Mouse (Mus musculus) ovary, adult 18-20 months (tissue): Measurements from ENCODE around the gene Aldh5a1.
A peak's percentile ranks its signal among the peaks of the same experiment; 100 is the strongest.
"Not testable (repeated sequence)": the region's sequence is repeated elsewhere in the genome, so short reads cannot be mapped to it uniquely, and the experiment has no call there.

Experiments
- DNase-seq: peaks from one replicate; pipeline ENCODE4 v3.0.0; 2022; ENCODE audit warnings: low spot score, mixed read lengths

The Aldh5a1 gene

GRCm38 (mm10) chr13:24937108-24937838 lies at the start of gene Aldh5a1:
Gene Aldh5a1, minus strand, starts transcription at chr13:24937661.
- peak; percentile 63 for DNase-seq

DNA sequence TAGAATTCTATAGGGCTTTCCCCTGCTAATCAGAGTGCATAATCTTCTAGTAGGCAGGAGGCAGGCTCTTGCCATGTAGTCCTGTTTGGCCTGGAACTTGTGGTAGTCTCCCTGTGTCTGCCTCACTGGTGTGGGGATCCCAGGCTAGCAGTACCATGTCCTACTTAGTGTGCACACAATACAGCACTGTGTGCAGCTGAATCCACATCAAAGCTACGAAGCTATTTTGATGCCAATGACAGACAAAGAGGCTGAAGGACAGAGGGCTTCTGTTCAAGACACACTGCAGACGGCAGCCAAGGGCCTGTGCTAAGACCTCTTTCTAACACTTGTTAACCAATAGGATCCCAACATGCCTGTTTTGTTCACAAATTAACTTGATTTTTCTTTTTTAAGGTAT lies 48.0 kb upstream of the Aldh5a1 start:
- DNase-seq = no peak

DNA sequence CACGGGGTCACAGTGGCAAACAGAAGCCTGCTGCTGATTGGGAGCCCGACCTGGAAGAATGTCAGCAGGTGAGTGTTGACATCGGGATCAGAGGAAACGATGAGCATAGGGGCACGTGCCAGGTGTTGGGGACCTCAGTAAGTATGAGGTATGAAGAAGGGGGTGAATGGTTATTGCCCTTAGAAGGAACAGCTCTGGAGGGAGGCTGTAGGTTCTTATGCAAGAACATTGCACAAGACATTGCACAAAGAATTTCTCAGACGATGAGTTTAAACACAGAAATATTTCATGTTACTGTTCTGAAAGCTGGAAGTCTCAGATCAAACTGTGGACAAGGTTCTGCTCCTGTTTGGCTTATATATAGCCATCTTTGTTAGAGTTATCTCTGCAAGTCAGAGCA lies 43.6 kb upstream of the Aldh5a1 start:
- no peak for DNase-seq

DNA sequence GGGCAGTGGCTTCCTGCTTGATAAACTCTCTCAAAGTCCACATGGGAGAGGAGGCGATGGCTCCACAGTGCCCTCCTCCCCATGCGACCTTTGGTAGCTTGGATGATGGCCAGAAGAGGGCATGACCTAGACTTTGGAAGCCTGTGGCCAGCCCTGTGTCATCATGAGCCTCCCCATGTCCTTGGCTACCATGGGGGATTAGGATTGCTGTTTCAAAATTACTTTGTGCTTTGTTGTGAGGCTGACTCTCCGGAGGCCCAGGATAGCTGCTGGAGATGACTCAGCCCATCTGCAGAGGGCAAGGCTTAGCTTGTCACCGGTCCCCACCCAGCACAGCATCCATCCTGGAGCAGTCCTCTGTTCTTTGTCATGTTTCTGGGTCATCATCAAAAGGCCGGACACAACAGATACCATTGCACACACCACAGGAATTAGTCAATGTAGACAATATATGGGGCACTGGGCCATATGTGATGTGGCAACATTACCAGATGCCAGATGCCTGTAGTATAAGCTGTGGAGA lies 40.4 kb upstream of the Aldh5a1 start:
- DNase-seq = peak; percentile 6

- no peak for DNase-seq
Observed at GRCm38 (mm10) chr13:24976384-24976783, 38.9 kb upstream of the Aldh5a1 start.

DNA sequence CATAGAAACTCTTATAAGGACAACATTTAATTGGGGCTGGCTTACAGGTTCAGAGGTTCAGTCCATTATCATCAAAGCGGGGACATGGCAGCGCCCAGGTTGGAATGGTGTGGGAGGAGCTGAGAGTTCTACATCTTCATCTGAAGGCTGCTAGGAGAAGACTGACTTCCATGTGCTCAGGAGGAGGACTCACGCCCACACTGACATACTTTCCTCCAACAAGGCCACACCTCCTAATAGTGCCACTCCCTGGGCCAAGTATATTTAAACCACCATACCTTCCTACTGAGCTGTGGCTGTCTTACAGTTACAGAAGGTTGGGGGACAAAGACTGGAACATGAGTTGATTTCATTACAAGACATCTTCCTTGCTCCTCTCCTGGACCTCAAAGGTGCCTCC lies 34.3 kb upstream of the Aldh5a1 start:
- not testable (repeated sequence) for DNase-seq

GRCm38 (mm10) chr13:24965846-24966201 lies 28.4 kb upstream of the Aldh5a1 start:
- DNase-seq = no peak

GRCm38 (mm10) chr13:24965130-24965845 lies 27.8 kb upstream of the Aldh5a1 start:
- no peak for DNase-seq

GRCm38 (mm10) chr13:24962119-24962518 lies 24.7 kb upstream of the Aldh5a1 start:
- DNase-seq = no peak

DNA sequence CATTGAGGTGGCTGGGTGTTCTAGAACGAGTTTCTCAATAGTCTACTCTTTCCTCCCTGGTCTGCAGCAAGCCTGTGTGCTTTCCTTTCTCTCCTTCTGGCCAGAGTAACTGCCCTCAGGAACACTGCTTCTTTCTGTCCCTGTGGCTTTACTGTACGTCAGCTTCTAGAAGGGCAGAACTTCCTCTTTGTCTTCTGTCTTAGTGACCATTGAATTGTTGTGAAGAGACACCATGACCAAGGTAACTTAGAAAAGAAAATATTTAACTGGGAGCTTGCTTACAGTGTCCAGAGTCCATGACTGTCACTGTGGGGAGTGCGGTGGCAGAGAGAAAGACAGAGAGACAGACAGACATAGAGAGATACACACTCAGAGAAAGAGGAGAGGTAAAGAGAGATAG lies 22.6 kb upstream of the Aldh5a1 start:
- DNase-seq = no peak

DNA sequence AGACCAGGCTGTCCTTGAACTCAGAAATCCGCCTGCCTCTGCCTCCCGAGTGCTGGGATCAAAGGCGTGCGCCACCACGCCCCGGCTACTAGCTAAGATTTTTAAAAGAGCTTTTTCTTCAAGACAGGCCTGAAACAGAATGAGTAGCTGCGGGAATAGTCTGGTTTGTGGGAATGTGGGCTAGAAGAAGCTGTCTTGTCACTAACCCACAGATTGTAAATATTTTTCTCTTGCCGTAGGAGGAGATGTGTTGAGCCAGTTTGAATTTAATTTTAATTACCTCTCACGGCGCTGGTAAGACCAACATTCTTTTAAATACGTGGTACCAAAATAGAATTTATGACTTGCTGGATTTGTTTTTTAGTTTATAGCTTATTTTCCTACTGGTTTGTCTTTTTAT lies 21.2 kb upstream of the Aldh5a1 start:
- DNase-seq = no peak

DNA sequence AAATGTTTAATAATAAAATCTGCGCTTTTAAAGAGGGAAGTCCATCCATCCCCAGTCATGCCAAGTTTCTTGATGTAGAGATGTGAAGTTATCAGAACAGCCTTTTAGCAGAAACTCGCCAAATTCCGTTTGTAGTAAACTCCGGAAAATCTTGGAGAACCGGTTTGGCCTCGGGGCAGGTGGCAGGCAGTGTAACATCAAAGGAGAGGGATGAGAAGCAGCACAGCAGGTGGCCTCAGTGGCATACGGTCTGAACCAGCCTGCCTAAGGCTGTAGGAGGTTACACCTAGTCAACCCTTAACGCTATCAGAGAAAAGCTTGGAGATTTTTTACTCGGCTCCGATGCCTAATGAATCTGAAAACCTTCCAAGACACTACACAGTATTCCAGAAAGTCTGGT lies 18.0 kb upstream of the Aldh5a1 start:
- no peak for DNase-seq

- no peak for DNase-seq
Observed at GRCm38 (mm10) chr13:24955091-24955490, 17.6 kb upstream of the Aldh5a1 start.

GRCm38 (mm10) chr13:24952659-24953058 lies 15.2 kb upstream of the Aldh5a1 start:
- DNase-seq = no peak

- DNase-seq = no peak
Observed at GRCm38 (mm10) chr13:24948870-24949269, 11.4 kb upstream of the Aldh5a1 start.

DNA sequence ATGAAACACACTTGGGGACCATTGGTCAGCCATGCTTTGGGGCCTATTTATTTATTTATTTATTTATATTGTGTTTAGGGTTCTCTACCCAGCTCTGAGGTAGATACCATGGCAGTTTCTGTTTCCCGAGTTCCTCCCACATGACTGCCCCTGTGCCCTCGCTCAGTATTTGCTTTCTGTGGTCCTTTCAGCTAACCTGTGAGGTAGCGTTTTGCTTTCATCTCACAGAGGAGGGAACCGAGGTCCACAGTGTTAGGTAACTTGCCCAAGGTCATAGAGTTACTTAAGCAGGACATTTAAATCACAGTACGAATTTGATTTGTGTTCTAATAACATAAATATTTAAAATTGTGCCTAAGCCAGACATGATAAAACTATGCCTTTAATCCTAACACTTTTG lies 9.7 kb upstream of the Aldh5a1 start:
- no peak for DNase-seq

DNA sequence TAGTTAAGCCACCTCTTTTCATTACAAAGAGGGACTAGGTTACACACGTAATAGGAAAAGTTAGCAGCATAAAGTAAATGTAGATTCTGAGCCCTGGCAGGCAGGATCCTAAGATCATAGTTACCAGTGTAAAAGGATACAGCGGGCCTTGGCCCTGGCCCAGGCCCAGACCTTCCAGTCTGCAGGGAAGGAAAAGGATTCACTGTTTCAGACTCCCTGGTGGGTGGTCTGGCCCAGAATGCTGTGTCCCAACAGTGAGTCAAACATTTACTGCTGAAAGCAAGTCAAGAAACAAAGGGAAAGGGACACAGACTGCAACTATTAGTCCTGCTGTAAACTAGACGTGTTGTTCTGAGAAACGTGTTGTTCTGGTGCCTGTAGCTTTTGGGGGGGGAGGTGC lies 8.1 kb upstream of the Aldh5a1 start:
- DNase-seq = no peak

DNA sequence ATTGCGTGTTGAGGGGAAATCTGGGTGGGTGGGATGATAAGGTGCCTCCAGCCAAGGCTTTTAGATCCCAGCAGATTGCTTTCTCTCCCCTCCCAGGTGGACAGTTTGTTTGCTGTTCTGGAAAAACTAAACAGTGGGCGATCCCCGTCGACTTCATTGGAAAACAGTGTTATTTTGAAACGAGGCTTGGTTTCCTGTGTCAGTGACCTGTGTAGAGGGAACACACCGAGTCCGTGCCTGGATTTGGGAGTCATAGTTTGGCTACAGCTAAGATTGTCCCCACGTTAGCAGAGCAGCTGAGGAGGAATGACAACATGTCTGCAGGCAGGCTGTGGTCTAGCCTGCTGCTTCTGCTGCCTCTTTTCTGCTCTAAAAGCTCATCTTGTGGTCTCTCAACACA lies 5.8 kb upstream of the Aldh5a1 start:
- no peak for DNase-seq

GRCm38 (mm10) chr13:24942512-24943282 lies 5.2 kb upstream of the Aldh5a1 start, which contains the start of gene Gpld1:
Gene Gpld1, plus strand, starts transcription at chr13:24943152.
- no peak for DNase-seq

DNA sequence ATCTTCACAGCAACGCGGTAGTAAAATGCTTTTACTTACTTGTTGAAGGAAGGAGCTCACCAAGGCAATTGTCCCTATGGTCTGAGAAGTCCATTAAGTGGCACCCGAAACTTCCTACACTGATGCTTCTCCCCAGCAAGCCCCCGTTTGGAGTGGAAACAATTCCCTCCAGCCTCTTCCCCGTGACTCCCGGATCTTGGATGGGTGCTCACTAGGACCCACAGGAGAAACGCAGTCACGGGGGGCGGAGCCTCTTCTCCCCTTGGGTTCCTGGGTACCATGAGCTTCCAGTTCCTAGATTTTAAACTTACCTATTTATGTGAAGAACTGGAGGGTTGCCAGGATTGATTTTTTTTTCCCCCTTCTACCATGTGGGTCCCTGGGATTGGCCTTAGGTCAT lies 2.0 kb upstream of the Aldh5a1 start:
- no peak for DNase-seq

DNA sequence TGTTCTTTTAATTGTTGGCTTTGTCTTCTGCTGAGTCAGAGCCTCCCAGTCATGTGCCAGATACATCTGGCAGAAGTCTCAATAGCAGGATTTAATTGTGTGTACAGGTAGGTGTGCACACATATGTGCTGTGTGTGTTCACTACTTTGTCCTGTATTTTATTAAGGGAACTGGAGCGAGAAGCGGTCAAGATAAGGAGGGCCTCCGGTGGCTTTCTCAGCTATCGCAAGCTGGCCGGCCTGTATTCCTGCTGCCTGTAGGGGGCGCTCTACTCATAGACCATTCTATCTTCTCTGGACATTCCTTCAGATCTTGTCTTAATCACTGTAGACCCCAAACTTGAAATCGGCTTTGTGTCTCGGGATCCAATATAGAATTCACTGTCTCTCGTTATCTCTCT lies 1.2 kb upstream of the Aldh5a1 start:
- peak; percentile 35 for DNase-seq

GRCm38 (mm10) chr13:24937839-24938166 lies 342 bp upstream of the Aldh5a1 start:
- no peak for DNase-seq

- no peak for DNase-seq
Observed at GRCm38 (mm10) chr13:24936772-24937107, 721 bp downstream of the Aldh5a1 start.
